Mouse (Mus musculus) adrenal gland, adult (tissue): ENCODE data around the gene Stk40.
"Not testable (repeated sequence)": the region's sequence is repeated elsewhere in the genome, so short reads cannot be mapped to it uniquely, and the experiment has no call there.

Experiments
- DNase-seq, 2 experiments: peaks; one replicate each; pipeline ENCODE4 v3.0.0; 2022 to 2023; ENCODE audit warnings: low spot score in 1 of 2; ENCODE audit not compliant: inconsistent age in 2 of 2

The Stk40 gene

GRCm38 (mm10) chr4:126103590-126104068, at the start of gene Stk40:
Stk40 (plus strand) TSS chr4:126103957.
- DNase-seq = peak; percentile 97 to 99

DNA sequence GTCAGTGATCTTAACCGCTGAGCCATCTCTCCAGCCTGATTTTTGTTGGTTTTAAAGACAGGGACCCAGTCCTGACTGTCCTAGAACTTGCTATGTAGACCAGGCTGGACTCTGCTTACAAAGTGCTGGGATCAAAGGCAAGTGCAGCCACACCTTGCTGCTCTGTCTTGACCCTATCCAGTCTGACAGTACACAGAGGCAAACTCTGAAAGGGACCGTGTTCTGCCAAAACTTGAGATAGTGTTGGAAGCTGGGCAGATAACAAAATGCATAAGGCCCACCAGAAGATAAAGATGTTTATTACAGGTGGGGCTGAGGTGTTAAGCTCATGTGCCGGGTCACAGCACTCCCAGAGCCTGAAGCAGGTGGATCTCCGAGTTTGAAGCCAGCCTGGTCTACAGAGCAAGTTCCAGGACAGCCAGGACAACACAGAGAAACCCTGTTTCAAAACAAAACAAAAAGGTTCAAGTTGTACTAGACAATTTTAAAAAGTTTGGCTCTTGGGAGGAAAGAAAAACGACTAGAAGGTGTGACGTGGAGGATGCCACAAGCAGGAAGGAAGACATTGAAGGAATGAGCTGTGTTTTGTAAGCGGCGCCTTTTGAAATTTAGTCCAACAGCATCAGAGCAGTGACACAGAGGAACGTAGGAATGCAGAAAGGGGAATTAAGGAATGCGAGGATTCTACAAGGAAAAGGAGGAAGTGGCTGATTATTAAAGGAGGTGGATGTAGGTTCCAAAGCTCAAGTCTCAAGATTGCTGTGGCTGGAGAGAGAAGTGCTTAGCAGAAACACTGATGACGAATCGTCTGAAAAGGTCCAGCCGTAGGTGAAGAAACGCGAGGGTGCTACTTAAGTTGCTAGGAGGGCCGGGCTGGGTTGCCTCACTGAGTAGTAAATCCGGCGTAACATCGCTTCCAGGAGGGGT, 46.3 kb upstream of the Stk40 start:
- no peak for DNase-seq

DNA sequence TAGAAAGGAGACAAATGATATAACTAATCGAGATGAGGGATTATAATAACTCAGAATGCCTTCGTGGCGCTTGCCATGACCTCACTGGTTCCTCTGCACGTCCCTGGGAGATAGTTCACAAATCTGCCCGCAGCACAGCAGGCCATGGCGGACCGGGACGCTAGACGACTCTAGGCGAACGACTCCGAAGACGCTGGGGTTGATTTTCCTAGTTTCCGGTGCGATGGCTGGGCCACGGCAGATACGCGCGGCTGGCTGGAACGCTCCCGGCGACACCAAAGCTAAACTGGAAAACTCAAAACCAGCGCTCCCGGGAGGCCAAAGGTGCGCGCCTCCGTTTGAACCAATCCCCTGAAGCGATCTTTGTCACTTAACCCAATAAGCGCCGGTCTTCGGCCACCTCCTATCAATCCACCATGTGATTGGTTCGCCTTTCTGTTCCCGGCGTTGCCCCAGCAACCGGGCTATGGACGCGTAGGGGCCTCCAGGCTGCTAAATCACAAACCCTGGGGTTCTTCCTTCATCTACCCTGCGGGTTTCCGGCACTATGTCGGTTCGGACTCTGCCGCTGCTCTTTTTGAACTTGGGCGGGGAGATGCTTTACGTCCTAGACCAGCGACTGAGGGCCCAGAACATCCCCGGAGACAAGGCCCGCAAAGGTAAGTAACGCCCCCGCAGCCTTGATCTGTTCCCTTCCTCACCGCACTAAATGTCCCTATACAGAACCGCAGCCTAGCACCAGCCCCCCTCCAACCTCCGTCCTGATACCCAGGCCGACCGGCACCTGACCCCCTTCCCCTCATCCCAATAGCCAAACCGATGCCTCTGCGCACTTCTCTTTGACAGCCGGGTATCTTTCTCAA, 45.4 kb upstream of the Stk40 start, which contains the start of gene Oscp1:
TSS of gene Oscp1 (plus strand) at position 432 of the 863 bp plus-strand sequence.
- peak; percentile 91 to 96 for DNase-seq

DNA sequence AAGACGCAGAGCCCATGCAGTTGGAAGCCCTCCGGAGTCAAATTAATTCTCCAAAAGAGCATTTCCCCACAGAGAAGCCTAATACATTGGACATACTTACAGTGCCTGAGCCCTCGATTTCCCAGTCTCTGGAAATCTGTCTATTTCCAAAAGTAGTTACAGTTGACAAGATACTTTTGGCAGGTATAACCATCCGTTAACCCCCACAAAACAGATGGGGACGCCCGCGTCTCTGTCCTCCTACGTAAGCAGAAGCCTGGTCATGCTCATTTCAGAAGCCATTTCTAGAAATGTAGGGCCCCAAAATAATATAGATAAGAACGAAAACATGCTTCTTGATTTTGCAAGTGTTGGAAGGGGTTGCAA, 44.8 kb upstream of the Stk40 start:
- DNase-seq = no peak

GRCm38 (mm10) chr4:126062856-126063255, 40.9 kb upstream of the Stk40 start:
- DNase-seq = peak in 1 of 2 experiments; percentile 51

- DNase-seq = peak in 1 of 2 experiments; percentile 58
These were observed 38.5 kb upstream of the Stk40 start for GRCm38 (mm10) chr4:126065241-126065640.

DNA sequence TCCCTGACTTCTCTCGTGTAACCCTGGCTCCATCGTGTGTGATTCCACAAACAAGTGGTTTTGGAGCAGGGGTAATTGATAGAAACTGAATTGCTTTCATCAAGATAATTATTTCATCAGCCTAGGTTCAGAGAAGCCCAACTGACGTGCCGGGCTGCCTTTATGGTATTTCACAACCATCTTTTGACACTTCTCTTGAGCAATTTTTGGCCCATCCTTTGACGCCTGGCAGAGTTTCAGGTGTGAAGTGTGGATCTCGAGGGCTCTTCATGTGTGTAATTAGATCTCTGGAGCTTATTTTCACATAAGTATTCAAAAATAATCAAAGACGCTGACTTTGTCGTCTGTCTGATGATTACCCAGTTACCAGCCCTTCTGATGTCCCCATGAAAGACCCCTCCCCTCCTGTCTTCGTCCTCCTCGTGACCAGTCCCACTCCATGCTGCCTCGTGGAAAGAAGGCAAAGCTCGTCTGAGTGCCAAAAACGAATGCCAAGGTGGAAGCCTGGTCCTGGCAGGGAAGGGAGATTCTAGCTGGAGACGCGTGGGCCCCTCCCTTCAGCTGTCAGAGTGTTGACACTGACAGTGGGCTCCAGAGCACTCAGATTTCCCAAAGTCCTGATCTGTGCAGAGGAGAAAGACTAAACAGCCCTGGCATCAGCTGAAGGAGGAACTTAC, 36.2 kb upstream of the Stk40 start:
- DNase-seq = peak in 1 of 2 experiments; percentile 63

GRCm38 (mm10) chr4:126068842-126069241, 34.9 kb upstream of the Stk40 start:
- no peak for DNase-seq

GRCm38 (mm10) chr4:126077833-126078232, 25.9 kb upstream of the Stk40 start:
- DNase-seq = no peak

- peak in 1 of 2 experiments; percentile 76 for DNase-seq
These were observed 24.5 kb upstream of the Stk40 start for GRCm38 (mm10) chr4:126079266-126079665.

DNA sequence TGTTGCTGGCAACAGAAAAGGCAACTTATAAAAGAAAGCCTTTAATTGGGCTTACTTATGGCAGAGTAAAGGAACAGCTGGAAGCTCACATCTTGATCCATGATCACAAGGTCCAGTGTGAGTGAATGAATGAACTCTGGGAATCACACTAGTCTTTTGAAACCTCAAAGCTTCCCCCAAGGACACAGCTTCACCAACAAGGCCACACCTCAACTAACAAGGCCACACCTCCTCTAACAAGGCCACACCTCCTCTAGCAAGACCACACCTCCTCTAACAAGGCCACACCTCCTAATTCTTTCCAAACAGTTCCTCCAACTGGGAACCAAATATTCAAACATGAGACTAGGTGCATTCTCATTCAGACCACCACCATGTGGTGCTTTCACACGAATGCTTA, 22.2 kb upstream of the Stk40 start:
- no peak for DNase-seq

GRCm38 (mm10) chr4:126083021-126083420, 20.7 kb upstream of the Stk40 start:
- no peak for DNase-seq

DNA sequence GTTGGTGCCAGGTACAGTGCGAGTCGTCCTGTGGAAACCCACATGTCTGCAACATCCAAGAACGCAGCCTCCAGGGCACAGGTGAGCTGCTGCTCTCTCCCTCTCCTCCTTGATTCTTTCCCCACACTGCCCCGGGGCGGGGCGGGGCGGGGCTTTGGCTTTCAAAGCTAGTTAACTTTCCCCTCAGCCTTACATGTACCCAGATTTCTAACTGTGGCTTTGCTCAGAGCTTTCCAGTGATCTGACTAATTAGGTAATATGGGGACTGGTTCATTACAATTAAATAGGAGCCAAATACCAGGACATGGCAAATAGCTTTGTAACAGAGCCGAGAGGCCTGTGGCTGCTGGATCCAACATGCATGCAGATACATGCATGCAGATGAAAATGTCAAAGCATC, 19.4 kb upstream of the Stk40 start:
- DNase-seq = no peak

- peak; percentile 81 to 93 for DNase-seq
These were observed 17.7 kb upstream of the Stk40 start for GRCm38 (mm10) chr4:126085996-126086576.

DNA sequence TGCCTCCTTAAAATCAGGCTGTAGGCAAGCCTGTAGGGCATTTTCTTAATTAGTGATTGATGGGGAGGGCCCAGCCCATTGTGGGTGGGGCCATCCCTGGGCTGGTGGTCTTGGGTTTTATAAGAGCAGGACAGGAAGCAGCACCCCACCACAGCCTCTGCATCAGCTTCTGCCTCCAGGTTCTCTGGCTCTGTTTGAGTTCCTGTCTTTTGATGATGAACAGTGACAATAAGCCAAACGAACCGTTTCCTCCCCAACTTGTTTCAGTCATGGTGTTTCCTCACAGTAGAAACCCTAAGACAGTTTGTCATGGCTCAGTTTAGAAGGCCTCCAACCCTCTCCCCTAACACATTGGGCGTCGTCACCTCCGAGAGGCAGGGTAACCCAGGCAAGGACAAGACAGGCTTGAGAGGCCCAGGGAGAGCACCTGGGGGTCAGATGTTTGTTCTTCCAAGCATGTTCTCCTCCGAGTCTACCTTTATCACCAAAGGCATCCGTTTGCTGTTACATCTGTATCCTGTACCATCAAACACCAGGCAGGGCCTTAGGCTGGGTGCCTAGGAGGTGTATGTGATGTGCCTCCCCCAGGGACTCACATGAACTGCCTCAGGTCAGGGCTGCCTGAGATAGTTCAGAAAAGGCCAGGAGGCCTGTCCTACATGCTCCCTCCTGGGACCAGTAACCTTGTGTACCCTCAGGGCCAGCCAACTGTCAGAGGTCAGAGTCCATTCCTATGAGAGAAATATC, 13.5 kb upstream of the Stk40 start:
- peak in 1 of 2 experiments; percentile 38 for DNase-seq

GRCm38 (mm10) chr4:126090848-126091124, 13.0 kb upstream of the Stk40 start:
- no peak for DNase-seq

DNA sequence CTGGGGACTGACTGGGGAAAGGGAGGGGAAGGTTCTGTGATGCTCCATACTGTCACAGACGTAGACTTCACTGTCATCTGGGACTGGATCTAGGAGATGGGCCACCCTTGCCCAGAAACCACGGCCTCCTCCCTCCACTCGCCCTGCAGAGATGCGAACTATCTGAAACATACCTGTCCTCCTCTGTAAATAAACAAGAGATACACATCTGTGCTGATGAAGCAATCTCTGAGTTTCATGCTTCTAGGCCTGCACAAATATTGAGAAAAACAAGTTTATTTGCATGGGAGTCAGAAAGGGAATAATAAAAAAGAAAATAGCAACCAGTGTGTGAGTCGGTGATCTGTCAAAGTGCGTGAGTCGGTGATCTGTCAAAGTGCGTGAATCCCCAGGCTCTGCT, 11.9 kb upstream of the Stk40 start:
- no peak for DNase-seq

GRCm38 (mm10) chr4:126095622-126096430, 7.9 kb upstream of the Stk40 start:
- not testable (repeated sequence) for DNase-seq

DNA sequence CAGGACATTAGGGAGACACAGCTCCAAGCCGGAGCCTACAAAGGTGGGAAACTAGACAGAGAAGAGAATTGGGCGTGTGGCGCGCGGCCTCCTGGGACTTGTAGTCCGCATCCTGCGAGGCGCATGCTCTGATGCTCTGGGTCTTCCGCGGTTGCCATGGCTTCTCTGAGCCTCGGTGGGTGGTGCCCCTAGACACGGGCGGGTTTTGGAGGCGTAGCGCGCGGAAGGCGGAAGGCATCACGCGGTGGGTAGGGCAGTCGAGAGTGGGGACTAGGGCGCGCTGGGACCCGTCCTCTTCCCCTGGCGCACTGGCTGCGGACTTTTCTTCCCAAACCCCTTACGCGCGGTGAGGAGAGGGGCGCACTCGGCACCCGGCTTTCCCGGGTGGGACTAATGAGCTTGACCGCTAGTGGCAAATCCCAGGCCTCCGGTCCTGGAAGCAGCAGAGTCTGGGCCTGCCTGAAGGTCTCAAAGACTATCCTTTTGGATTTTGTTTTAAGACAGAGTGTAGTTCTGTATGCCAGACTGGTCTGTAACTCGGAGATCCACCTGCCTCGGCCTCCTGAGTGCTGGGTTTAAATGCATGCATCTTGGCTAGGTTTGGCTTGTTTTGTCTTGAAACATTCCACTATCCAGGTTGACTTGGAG, 7.2 kb upstream of the Stk40 start, which contains the start of gene Lsm10:
TSS of gene Lsm10 (plus strand) at position 160 of the 648 bp plus-strand sequence.
- DNase-seq = peak; percentile 97 to 98
